Mouse (Mus musculus) Patski (cell line): ENCODE measurements around the gene Erf. TPM values are rescaled to one million over a fixed set of nuclear protein-coding genes. Genes with fewer than 3 reads are reported as not detected.

Experiments used
- ATAC-seq: fragments of 100-300 bp; one replicate; pipeline ENCODE4 v1.8.0; 2021
- CTCF ChIA-PET: fragments of 350-600 bp; sonication (Branson Sonifier 250); formaldehyde crosslinking; loops from one replicate; lab custom pipeline; 2022; ENCODE audit warnings: inconsistent platforms; lab: Charles Lee
- POLR2A ChIA-PET: fragments of 350-600 bp; sonication (Branson Sonifier 250); formaldehyde crosslinking; loops from one replicate; lab custom pipeline; 2022; ENCODE audit warnings: antibody characterized with exemption, inconsistent platforms; lab: Charles Lee
- DNase-seq: peaks from one replicate; pipeline ENCODE4 v3.0.0-alpha.2; 2011; ENCODE audit warnings: low read depth, low spot score
- H3K27me3 ChIP-seq: fragments of 371-371 bp; one replicate; pipeline ENCODE4 v1.5.1; 2021
- CTCF ChIP-seq: fragments of 100-300 bp; IDR thresholded peaks from one replicate; pipeline ENCODE4 v1.5.1; 2021
- in situ Hi-C: fragments of 300-500 bp; cut with MboI; formaldehyde crosslinking; loops from 3 replicates; pipeline ENCODE4 v1.11.1; 2018; ENCODE audit warnings: low pct_unique_long_range_greater_than_20kb, mixed read lengths
- polyA plus RNA-seq: library from polyadenylated mRNA; unstranded; gene quantifications from one replicate; pipeline ENCODE4 v1.2.3, GENCODE M21; 2021

The Erf gene
- polyA plus RNA-seq = 45.9 TPM

DNA sequence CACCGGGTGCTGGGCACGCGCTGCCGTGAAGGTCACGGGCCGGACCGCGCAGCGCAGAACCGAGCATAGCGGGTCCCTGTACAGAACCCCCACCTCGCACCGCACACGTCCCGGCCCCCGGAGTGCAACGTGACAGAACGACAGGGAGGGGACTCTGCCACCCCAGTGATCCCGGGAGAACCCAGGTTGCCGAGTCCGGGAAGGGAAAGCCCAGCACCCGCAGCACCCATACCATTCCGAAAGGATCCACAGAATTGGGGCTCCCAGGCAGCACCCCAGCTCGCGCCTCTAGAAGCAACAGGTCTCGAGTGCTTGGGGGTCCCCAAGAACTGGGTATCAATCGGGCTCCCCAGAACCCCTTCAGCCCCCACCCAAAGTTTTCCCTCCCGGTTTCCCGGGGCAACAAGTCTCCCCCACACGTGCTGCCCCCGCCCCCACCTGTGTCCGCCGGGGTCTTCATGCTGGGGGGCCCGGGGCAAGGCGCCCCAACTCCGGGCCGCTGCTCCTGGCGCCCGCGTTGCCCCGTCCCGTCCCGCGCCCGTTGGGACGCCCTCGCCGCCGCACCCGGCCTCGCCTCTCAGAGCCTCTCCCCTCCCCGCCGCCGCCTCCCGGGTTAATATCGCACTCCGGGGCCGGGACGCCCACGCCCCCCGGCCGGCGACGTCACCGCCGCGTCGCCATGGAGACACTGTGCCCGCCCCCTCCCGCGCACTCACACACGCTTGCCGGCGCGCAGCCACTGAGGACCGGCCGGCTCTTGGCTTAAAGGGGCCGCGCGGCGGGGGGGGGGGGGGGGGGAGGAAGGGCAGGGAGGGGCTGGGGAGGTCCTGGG lies at the start of gene Erf:
Gene Erf (minus strand): TSS at position 621 of the 832 bp plus-strand sequence.
- DNase-seq (no peak), ATAC-seq (peak; percentile 34)
- no peak for TF ChIP-seq CTCF
- H3K27me3 ChIP-seq = no peaks in the 10 kb centered on the region
- CTCF ChIA-PET = interaction anchor here (1.5 kb wide), 1 partner anchor 9 kb away, joined by 3 read pairs; no protein-coding TSS in a partner anchor
- in situ Hi-C loops = no loop called here
- POLR2A ChIA-PET = interaction anchor here (0.6 to 1.5 kb wide), 3 partner anchors 12 to 22 kb away, joined by 3 read pairs; no protein-coding TSS in a partner anchor

DNA sequence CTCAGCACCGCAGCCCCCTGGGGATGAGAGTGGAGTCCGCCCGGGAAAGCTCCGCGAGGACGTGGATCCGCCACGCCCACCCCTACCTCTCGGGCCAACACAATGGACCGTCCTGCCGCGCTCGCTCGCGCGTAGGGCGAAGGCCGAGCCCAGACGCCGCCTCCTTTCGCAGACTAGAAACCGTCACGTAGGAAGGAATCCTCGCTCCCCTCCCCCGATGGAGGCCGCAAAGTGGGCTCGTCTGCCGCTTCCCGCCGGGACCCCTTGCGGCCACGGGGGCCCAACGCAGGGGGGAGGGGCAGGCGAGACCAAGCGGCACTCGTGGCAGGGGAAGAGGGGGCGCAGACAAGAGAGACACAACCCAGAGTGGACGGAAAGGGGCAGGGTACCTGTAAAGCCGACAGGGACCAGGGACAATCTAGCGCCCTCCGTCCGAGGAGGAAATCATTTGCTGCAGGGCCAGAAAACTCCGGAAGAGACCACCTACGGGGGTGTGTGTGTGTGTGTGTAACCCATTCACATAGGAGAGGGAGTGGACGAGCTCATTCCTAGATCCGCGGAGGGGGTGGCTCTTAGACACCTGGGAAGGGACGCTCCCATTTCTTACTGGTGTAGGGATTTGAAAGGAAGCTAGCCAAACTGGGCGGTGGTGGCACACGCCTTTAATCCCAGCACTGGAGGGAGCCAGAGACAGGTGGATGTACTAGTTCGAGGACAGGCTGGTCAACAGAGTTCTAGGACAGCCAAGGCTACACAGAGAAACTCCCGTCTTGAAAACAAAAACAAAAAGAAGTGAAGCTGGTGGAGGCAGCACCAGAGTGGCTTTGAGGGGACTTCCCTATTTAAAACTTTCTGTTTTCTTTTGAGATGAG lies 47.1 kb upstream of the Erf start, which contains the start of gene Pafah1b3:
Gene Pafah1b3 (minus strand): TSS at position 533 of the 872 bp plus-strand sequence.
- in situ Hi-C loops = no loop called here
- DNase-seq (no peak), ATAC-seq (peak; percentile 84)
- no peaks in the 10 kb centered on the region for H3K27me3 ChIP-seq
- no peak for TF ChIP-seq CTCF
- POLR2A ChIA-PET = interaction anchor here (0.8 to 1.2 kb wide), 6 partner anchors 11 to 19 kb away, joined by 3 to 5 read pairs (median 3); partner anchors contain the start of gene Megf8
- CTCF ChIA-PET = interaction anchor here (0.7 to 2.0 kb wide), 15 partner anchors 9 to 192 kb away, joined by 3 to 17 read pairs (median 4); partner anchors contain the start of genes Gsk3a and Megf8

DNA sequence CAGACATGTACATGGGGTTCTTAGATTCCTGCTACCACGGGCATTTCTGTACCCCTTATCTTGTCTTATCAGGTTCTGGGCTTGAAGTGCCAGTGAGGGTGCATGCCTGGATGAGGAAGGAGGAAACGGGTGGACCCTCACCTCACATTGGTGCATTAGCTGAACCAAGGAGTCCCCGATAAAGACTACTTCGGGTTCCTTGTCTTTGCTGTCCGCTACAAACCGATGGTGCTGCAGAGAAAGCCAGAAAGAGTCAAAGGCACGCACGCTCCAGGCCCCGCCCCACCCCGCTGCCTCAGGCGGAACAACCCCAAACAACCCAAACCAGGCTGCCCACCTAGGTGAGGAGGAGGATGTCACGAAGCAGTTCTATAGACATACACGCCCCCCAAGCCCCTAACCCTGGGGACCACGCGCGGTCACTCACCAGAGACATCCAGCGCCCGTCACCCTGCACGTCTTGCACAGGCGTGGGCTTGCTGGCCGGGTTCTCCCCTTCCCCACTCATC lies 46.4 kb upstream of the Erf start:
- ChIA-PET CTCF (interaction anchor here (0.9 to 2.0 kb wide), 7 partner anchors 8 to 105 kb away, joined by 3 to 17 read pairs (median 4); partner anchors contain the start of gene Megf8), POLR2A (interaction anchor here (1.1 kb wide), 2 partner anchors 16 to 17 kb away, joined by 3 to 5 read pairs; no protein-coding TSS in a partner anchor)
- in situ Hi-C loops = no loop called here
- H3K27me3 ChIP-seq = no peaks in the 10 kb centered on the region
- ATAC-seq (no peak), DNase-seq (no peak)
- no peak for TF ChIP-seq CTCF

DNA sequence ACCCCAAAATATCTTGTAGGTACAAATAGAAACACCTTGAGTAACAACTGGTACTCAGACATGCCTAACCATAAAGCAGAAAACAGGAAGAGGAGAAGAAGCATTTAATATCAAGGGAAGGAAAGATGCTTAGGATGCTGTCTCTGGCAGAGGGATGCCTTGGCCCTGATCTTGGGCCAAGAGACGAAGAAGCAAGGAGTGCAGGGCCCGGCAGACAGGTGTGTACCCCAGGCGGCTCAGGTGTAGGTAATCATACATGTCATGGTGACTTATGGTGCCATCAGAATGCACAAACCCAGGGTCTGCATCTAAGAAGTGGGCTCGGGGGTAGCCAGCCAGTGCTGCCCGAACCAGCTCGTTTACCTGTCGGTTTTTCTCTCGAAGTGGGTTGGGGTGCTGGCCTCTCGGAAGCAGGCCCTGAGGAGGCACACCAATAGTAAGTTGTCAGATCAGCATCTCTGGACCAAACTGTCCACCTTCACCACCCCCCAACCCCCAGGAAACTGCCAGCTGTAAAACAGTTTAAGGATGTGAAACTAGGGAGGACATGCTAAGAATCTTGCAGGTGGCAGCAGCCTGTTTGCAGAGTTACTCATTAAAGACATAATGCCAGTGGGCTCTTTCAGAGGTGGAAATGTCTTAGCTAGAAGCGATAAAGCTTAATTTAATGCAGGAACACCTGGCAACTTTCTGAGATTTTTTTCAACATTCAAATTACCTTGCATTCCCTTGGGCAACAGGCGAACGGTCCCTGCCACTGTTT lies 44.6 kb upstream of the Erf start:
- DNase-seq (no peak), ATAC-seq (no peak)
- ChIA-PET CTCF (interaction anchor here (1.1 to 1.4 kb wide), 4 partner anchors 19 to 95 kb away, joined by 3 to 5 read pairs (median 4); partner anchors contain the start of gene Megf8), POLR2A (no interaction called here)
- no peaks in the 10 kb centered on the region for H3K27me3 ChIP-seq
- TF ChIP-seq CTCF = no peak
- in situ Hi-C loops = no loop called here

DNA sequence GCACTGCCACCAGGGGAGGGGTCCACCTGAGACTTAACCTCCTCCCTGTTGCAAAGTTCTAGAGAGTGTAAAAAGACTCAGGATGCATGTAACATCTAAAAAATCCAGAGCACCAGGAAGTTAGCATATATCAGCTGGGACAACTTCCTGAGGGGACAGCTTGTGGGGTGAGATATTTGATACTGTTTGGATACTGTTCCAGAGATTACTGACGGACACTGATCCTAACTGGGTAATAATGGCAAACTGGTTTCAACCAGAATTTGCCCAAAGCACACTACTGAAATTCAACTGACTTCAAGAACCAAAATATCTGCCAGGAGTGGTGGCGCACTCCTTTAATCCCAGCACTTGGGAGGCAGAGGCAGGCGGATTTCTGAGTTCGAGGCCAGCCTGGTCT lies 43.9 kb upstream of the Erf start:
- TF ChIP-seq CTCF = no peak
- DNase-seq (no peak), ATAC-seq (no peak)
- H3K27me3 ChIP-seq = no peaks in the 10 kb centered on the region
- POLR2A ChIA-PET = no interaction called here
- in situ Hi-C loops = no loop called here
- CTCF ChIA-PET = interaction anchor here (1.1 to 1.4 kb wide), 2 partner anchors 19 to 22 kb away, joined by 3 read pairs; partner anchors contain the start of gene Megf8

DNA sequence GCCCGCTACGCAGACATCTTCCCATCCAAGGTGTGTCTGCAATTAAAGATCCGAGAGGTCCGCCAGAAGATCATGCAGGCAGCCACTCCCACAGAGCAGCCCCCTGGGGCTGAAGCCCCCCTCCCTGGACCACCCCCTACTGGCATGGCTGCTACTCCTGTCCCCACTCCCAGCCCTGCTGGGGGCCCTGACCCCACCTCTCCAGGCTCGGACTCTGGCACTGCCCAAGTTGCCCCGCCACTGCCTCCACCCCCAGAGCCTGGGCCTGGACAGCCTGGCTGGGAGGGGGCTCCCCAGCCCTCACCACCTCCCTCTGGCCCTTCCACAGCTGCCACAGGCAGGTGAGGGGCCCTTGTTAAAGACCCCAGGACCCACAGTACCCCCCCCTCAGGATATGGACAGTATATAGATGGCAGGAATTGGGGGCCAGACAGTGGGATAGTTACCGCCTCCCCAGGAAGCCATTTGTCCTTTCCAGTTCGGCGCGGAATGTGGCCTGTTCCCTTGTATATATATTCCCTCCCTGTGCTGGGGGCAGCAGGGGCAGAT lies 42.7 kb upstream of the Erf start:
- CTCF ChIA-PET = interaction anchor here (1.3 to 1.4 kb wide), 2 partner anchors 20 to 28 kb away, joined by 3 read pairs; no protein-coding TSS in a partner anchor
- no peak for DNase-seq
- no peak for TF ChIP-seq CTCF

DNA sequence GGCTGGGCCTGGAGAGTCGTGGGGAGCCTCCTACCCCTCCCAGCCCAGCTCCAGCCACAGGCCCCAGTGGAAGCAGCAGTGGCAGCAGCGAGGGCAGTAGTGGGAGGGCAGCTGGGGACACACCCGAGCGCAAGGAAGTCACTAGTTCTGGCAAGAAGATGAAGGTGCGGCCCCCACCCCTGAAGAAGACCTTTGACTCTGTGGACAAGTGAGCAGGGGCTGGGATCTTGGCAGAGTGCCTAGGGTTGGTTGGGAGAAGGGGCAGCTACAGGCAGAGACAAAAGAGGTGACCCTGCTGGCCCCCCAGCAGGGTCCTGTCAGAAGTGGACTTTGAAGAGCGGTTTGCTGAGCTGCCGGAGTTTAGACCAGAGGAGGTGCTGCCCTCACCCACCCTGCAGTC lies 41.5 kb upstream of the Erf start:
- ChIA-PET POLR2A (interaction anchor here (2.1 to 3.2 kb wide), 2 partner anchors 8 to 12 kb away, joined by 6 to 10 read pairs; no protein-coding TSS in a partner anchor), CTCF (interaction anchor here (1.2 to 3.5 kb wide), 3 partner anchors 8 to 29 kb away, joined by 3 to 15 read pairs (median 3); partner anchors contain the start of gene Megf8)
- TF ChIP-seq CTCF = no peak
- no peak for DNase-seq
- no peaks in the 10 kb centered on the region for H3K27me3 ChIP-seq
- ATAC-seq = no peak
- in situ Hi-C loops = no loop called here

More for the DNA sequence above, 42.7 kb upstream of the Erf start:
- in situ Hi-C loops = no loop called here
- ATAC-seq = no peak
- H3K27me3 ChIP-seq = no peaks in the 10 kb centered on the region
- POLR2A ChIA-PET = interaction anchor here (3.2 kb wide), 1 partner anchor 9 kb away, joined by 10 read pairs; no protein-coding TSS in a partner anchor

DNA sequence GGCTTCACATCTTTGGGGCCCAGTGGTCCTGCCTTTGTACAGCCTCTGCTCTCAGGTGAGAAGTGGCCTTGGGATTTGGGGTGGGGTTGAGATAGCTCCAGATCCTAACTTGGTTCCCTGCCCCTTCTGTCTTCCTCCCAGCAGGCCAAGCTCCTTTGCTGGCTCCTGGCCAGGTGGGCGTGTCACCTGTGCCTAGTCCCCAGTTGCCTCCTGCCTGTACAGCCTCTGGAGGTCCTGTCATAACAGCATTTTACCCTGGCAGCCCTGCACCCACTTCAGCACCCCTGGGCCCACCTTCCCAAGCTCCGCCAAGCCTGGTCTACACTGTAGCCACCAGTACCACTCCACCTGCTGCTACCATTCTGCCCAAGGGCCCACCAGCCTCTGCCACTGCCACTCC lies 40.4 kb upstream of the Erf start:
- ATAC-seq = no peak
- CTCF ChIA-PET = interaction anchor here (0.9 to 3.5 kb wide), 2 partner anchors 22 to 26 kb away, joined by 3 to 15 read pairs; partner anchors contain the start of gene Megf8
- no peak for DNase-seq
- TF ChIP-seq CTCF = no peak
- no peaks in the 10 kb centered on the region for H3K27me3 ChIP-seq
- POLR2A ChIA-PET = interaction anchor here (2.1 to 3.2 kb wide), 2 partner anchors 7 to 11 kb away, joined by 6 to 10 read pairs; no protein-coding TSS in a partner anchor
- in situ Hi-C loops = no loop called here
